In the genomic region with DNA sequence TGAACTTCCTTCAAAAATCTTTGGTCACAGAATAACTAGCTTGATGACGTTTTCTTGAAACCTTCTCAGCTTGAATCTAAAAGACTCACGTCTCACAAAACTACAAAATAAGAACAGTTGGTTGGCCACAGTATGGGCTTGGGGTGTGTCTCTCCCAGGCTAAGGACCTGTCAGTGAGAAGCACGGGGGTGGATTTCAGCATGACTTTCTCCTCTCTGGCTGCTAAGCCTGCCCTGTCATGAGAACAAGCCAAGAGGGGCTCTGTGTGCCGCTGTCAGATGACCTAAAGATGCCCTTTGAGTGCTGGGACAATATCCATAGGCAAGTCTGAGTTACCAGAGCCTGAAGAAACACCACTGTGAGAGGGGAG, we compare ENCODE assay signal across 13 mouse cellular contexts. TPM values are rescaled to one million over a fixed set of nuclear protein-coding genes. Genes with fewer than 3 reads are reported as not detected.
DNase-seq lines count a peak whose midpoint lies in the region; ATAC-seq lines count a peak whose summit lies in the region.
"Had no signal": no experiment of that assay in that cellular context is flagged by ENCODE, and none has a peak within 500 bp of the region (broad histone marks: within the 10 kb centered on the region; RNA-seq: fewer than 3 reads in every experiment).

No protein-coding gene starts in this region.

- peak overlapping the region; percentile 42 for H3K27ac ChIP-seq in lung, embryonic 15.5 days
- H3K27ac ChIP-seq: embryonic facial prominence, embryonic 15.5 days; gastrocnemius, adult 2 months; layer of hippocampus, adult 2 months; limb, embryonic 12.5 days; midbrain, embryonic 15.5 days had no signal

- H3K27me3 ChIP-seq in lung, embryonic 15.5 days, result no peaks in the 10 kb centered on the region
- H3K27me3 ChIP-seq: embryonic facial prominence, embryonic 15.5 days; limb, embryonic 12.5 days; midbrain, embryonic 15.5 days had no signal

- no peak overlapping the region for H3K9ac ChIP-seq in lung, embryonic 15.5 days
- H3K9ac ChIP-seq: embryonic facial prominence, embryonic 15.5 days; limb, embryonic 12.5 days; midbrain, embryonic 15.5 days had no signal

- WGBS in lung, embryonic 15.5 days, result 19% methylated on average over 4 of the region's 4 CpGs

- peaks cover 7% of the 10 kb centered on the region for H3K4me1 ChIP-seq in lung, embryonic 15.5 days
- H3K4me1 ChIP-seq: limb, embryonic 12.5 days; midbrain, embryonic 15.5 days had no signal

- no peak overlapping the region for H3K4me2 ChIP-seq in lung, embryonic 15.5 days
- H3K4me2 ChIP-seq: embryonic facial prominence, embryonic 15.5 days; limb, embryonic 12.5 days; midbrain, embryonic 15.5 days had no signal

- H3K9me3 ChIP-seq in lung, embryonic 15.5 days, result no peaks in the 10 kb centered on the region
- H3K9me3 ChIP-seq: embryonic facial prominence, embryonic 15.5 days; limb, embryonic 12.5 days; midbrain, embryonic 15.5 days had no signal

- H3K36me3 ChIP-seq in lung, embryonic 15.5 days, result no peaks in the 10 kb centered on the region
- H3K36me3 ChIP-seq: embryonic facial prominence, embryonic 15.5 days; limb, embryonic 12.5 days; midbrain, embryonic 15.5 days had no signal

- H3K4me3 ChIP-seq in lung, embryonic 15.5 days, result no peak overlapping the region
- H3K4me3 ChIP-seq: embryonic facial prominence, embryonic 15.5 days; gastrocnemius, adult 2 months; layer of hippocampus, adult 2 months; limb, embryonic 12.5 days; midbrain, embryonic 15.5 days had no signal

- DNase-seq in lung, postnatal 4 days, result no peak
- peak; percentile 76 for DNase-seq in NIH3T3 (ENCODE audit: low read depth)
- peak; percentile 29 for DNase-seq in heart, postnatal 4 days
- peak; percentile 41 to 61 for DNase-seq in kidney, postnatal 4 days
- no peak for DNase-seq in MN1 (ENCODE audit: low spot score)
- DNase-seq in ovary, postnatal 14 days (ENCODE audit: low spot score), result no peak
- no peak for DNase-seq in adrenal gland, postnatal 36 days

- ATAC-seq in lung, embryonic 15.5 days (ENCODE audit: borderline replicate concordance, extremely low read depth, low FRiP score, low TSS enrichment), result peak; percentile 28; the same call in 1 of the 2 replicates
- ATAC-seq: midbrain, embryonic 15.5 days had no signal

RNA-seq across cellular contexts. Expression of gene Rpia, which starts 20.5 kb away (rescaled TPM):
- polyA plus RNA-seq in lung, embryonic 15.5 days (2015; fragmentation: Nextera tagmentation; extraction: Ambion mirVana), result 2.3 and 2.5 TPM in 2 replicates
- total RNA-seq in heart, postnatal 4 days (2021), result 1 to 10 TPM; 8.1 to 8.8 TPM
- total RNA-seq in adrenal gland, postnatal 36 days (2021), result 10 to 100 TPM; 18.5 to 25.0 TPM

RNA-seq across cellular contexts. Expression of gene Eif2ak3, which starts 31.8 kb away (rescaled TPM):
- 10.4 and 11.0 TPM in 2 replicates for polyA plus RNA-seq in lung, embryonic 15.5 days (2015; fragmentation: Nextera tagmentation; extraction: Ambion mirVana)
- 10 to 100 TPM; 12.6 to 13.7 TPM for total RNA-seq in heart, postnatal 4 days (2021)
- total RNA-seq in adrenal gland, postnatal 36 days (2021), result 10 to 100 TPM; 19.4 to 20.0 TPM

Comparison
In these comparisons a context has a peak if more than half of its experiments do, and no peak if none do; other contexts are left out.
1. DNase-seq: peak in NIH3T3 (single experiment), heart, postnatal 4 days (single experiment) and kidney, postnatal 4 days (2 of 2); none in lung, postnatal 4 days (0 of 2), MN1 (single experiment), ovary, postnatal 14 days (single experiment) and adrenal gland, postnatal 36 days (0 of 2).